Mouse (Mus musculus) E14TG2a.4 (cell line): ENCODE measurements around the gene Map1b.

Experiments used
- H3K27me3 ChIP-seq: 2 replicates; pipeline ENCODE4 v1.6.1; 2014; ENCODE audit warnings: low read length, control low read depth; ENCODE audit not compliant: insufficient read depth
- H3K36me3 ChIP-seq: 2 replicates; pipeline ENCODE4 v1.6.1; 2014; ENCODE audit warnings: low read length, control low read depth; ENCODE audit not compliant: insufficient read depth
- H3K4me1 ChIP-seq: replicated peaks from 2 replicates; pipeline ENCODE4 v1.6.1; 2014; ENCODE audit warnings: low read depth, low read length, control low read depth
- H3K4me3 ChIP-seq: replicated peaks from 2 replicates; pipeline ENCODE4 v1.5.1; 2014; ENCODE audit warnings: mild to moderate bottlenecking, low read length
- H3K9me3 ChIP-seq: 2 replicates; pipeline ENCODE4 v1.6.1; 2014; ENCODE audit warnings: low read length, control low read depth
- CTCF ChIP-seq: conservative IDR thresholded peaks from 2 replicates; pipeline ENCODE4 v1.5.1; 2014; ENCODE audit warnings: low read length
- NANOG ChIP-seq: IDR thresholded peaks from 2 replicates; pipeline ENCODE4 v1.6.1; 2014; ENCODE audit warnings: borderline replicate concordance, low read length, mixed read lengths
- POU5F1 ChIP-seq: IDR thresholded peaks from 2 replicates; pipeline ENCODE4 v1.6.1; 2014; ENCODE audit warnings: low read length, borderline replicate concordance

Map1b gene

DNA sequence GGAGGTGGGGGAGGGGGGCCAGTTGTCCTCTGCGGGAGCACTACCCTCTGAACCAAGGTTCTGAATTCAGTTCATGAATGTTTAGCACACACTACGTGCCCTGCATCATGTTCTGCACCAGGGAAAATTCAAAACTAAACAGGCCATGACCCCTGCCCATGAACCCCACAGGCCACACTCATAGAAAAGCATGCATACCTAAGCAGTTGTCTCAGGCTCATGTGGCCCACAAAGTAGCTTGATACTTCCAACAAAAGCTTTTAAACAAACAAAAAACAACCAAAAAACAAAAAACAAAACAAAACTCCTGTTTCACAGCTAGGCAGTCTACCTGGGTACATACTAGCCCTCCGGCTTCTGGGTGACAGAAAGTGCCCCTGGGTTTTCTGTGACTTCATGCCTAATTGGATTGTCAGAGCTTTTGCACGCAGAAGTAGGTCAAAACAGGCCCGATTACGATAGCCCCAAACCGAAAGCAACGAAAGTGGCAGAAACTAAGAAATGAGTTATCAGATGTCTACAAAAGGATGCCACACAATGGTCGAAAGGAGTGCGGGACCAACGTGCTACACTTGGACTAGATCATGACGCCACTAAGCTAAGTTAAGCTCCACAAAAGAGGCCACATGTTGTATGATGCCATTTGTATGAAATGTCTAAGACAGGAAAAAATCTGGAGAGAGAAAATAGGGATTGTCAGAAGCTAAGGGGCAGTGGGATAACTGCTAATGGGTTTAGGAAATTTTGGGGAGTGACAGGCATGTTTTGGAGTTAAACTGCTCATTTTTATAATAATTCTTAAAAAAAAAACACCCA is 73.7 kb downstream of the Map1b start:
- no peak for TF ChIP-seq CTCF
- no peak for TF ChIP-seq POU5F1
- TF ChIP-seq NANOG, result no peak
- H3K9me3 ChIP-seq, result peaks cover 13% of the 10 kb centered on the region
- H3K4me3 ChIP-seq, result no peak overlapping the region

DNA sequence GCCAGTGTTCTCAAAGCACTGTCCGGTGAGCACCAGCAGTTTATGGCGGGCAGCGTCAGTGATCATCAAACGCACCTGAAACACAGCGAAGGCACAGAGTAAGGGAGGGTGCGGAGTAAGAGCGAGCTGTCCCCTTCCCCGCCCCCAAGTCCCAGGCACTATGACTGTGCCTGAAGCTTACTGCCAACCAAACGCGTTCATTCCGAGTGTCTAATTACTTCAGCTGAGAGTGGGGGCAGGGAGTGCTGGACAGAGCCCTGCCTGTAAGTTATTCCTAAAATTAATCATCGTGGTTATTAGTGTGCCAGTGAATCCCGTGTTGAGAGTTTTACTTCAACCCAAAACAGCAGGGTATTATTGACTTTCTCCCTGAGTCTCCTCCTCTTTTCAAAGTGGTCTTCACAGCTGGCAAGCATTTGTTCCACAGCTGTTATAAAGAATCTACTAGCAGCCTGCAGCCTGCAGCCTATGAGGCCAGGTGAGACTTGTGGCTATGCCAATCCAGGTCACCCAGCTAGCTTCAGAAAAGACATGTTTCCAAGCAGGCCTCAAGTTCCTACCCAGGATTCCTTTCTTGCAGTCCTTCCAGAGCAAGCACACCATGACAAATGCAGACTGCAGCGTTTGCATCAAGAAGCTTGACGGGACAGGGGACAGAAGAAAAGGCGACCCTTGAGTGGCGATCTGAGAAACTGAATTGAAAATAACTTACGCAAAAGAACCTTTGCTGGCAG is 74.5 kb downstream of the Map1b start:
- H3K4me3 ChIP-seq, result no peak overlapping the region
- TF ChIP-seq NANOG (no peak), POU5F1 (no peak), CTCF (no peak)
- peaks cover 71% of the 10 kb centered on the region for H3K36me3 ChIP-seq
- H3K27me3 ChIP-seq, result no peaks in the 10 kb centered on the region
- H3K4me1 ChIP-seq, result peaks cover 54% of the 10 kb centered on the region
- H3K9me3 ChIP-seq, result peaks cover 13% of the 10 kb centered on the region

More for the DNA sequence above, 73.7 kb downstream of the Map1b start:
- Histone ChIP-seq H3K4me1 (peaks cover 61% of the 10 kb centered on the region), H3K36me3 (peaks cover 70% of the 10 kb centered on the region), H3K27me3 (no peaks in the 10 kb centered on the region)

DNA sequence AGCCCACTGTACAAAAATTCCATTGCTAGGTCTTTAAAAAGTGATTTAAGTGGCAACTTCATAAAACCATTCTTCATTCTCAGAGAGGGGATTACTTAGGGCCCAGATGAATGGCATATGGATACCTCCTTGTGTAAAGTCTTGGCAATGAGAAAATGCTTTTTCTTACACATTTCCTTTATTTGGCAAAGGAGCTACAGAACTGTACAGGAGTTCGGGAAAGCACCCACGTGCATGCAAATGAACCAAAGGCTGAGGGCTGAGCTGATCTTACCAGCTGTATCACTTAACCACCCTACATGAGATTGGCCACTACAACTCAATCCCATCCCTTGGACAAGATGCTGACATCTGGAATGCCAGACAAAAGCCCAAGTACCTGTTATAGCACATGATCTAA is 76.1 kb downstream of the Map1b start:
- TF ChIP-seq POU5F1 (no peak), CTCF (no peak), NANOG (no peak)
- peaks cover 13% of the 10 kb centered on the region for H3K9me3 ChIP-seq
- no peaks in the 10 kb centered on the region for H3K27me3 ChIP-seq
- peaks cover 83% of the 10 kb centered on the region for H3K36me3 ChIP-seq
- no peak overlapping the region for H3K4me3 ChIP-seq
- H3K4me1 ChIP-seq, result peaks cover 37% of the 10 kb centered on the region

DNA sequence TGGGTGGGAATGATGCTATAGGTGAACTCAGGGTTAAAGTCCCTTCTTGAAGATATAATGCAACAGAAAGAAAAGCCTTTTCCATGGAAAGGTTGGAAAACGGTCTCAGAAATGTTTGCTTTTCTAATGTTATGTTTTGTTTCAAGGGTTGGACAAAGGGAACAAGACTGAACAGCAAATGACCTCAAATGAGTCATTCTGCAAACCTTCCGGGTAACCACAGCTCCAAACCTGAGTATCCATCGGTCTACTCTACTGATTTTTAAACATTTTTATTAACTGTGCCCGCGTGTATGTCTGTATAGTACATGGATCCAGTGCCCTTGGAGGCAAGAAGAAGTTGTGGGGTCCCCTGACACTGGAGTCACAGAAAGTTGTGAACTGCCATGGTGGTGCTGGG is 77.0 kb downstream of the Map1b start:
- peaks cover 29% of the 10 kb centered on the region for H3K4me1 ChIP-seq
- no peaks in the 10 kb centered on the region for H3K27me3 ChIP-seq
- H3K36me3 ChIP-seq, result peaks cover 92% of the 10 kb centered on the region
- TF ChIP-seq POU5F1, result no peak
- no peak for TF ChIP-seq CTCF
- no peak for TF ChIP-seq NANOG
- H3K9me3 ChIP-seq, result peaks cover 13% of the 10 kb centered on the region
- no peak overlapping the region for H3K4me3 ChIP-seq

DNA sequence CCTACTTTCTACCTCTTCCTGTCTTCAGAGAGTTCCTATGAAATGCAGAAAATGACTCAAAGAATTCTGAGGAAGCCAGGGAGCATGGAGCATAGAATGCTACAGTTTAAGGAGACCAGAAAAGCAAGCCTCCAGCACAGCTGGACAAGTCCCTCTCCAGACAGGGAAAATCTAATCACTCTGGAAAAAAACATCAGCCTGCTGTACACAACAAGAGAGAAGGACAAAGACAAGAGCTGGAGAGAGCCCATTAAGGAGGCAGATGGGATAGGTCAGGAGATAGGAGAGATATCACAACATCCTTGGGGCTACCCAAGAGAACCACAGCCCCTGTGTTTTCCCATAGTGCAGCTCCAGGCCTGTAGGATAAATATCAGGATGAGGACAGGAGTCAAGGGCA is 79.3 kb downstream of the Map1b start:
- H3K36me3 ChIP-seq, result peaks cover 98% of the 10 kb centered on the region
- H3K4me3 ChIP-seq, result no peak overlapping the region

DNA sequence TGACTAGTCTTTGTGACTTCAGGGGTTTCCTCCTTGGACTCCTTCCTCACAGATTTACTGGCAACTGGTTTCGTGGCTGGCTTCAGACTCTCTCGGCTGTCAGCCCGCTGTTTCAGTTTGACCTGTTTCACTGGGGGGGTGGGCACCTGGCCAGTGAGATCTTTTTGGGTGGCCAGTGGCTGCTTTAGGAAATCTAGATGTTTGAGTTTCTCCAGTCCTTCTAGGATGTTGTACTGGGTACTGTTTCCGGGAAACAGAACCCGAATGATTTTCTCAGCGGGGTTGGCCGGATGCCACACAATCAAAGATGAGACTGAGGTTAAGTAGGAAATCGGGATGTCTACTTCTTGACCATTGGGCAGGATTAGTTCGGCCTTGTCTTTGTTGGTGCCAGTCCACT is 81.8 kb downstream of the Map1b start:
- TF ChIP-seq CTCF (no peak), NANOG (no peak), POU5F1 (no peak)
- Histone ChIP-seq H3K4me3 (no peak overlapping the region), H3K4me1 (peaks cover 27% of the 10 kb centered on the region)

More for the DNA sequence above, 79.3 kb downstream of the Map1b start:
- no peaks in the 10 kb centered on the region for H3K27me3 ChIP-seq
- H3K9me3 ChIP-seq, result peaks cover 13% of the 10 kb centered on the region
- peaks cover 26% of the 10 kb centered on the region for H3K4me1 ChIP-seq
- TF ChIP-seq POU5F1 (no peak), CTCF (no peak), NANOG (no peak)

DNA sequence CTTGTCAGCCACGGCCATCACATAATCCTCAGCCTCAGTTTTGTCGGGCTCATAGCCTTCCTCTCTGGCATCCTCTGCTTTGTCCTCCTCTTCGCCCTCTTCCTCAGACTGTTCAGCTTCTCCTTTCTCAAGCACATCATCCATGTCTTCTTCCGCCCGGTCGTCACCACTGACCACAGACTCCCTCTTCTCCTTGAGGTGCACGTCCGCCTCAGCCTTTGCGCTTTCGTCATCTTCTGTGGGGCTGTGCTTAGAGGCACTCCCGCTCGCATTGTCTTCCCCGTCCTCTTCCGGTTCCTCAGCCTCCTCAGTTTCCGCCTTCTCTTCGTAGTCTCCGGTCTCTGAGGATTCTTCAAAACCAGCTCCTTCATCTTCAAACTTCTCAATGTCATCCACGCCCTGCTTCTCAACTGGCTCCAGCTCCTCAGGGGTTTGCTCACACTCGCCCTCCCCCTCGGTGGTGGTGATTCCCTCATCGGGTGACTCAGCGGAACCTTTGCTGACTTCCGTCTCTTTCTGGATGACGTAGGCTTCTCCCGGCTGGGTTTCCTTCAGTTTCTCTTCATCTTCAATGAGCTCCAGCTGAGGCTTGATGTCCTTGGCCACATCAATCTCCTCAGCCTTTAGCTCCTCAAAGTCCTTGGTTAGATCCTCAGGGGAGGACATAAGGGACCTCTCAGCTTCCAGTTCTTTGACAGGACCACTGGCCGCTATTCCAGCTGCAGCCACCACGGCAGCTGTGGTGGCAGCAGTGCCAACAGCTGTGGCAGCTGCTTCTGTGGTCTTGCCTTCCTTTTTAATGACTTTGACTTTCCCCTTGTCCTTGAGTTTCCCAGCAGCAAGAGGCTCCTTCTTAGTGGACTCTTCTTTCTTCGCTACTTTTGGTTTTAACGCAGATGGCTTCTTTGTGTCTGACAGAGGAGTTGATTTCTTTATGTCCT is 83.0 kb downstream of the Map1b start:
- Histone ChIP-seq H3K4me1 (peaks cover 27% of the 10 kb centered on the region), H3K27me3 (no peaks in the 10 kb centered on the region), H3K9me3 (no peaks in the 10 kb centered on the region), H3K4me3 (peak overlapping the region; percentile 52), H3K36me3 (peaks cover 98% of the 10 kb centered on the region)
- no peak for TF ChIP-seq NANOG
- no peak for TF ChIP-seq POU5F1
- TF ChIP-seq CTCF, result no peak

More for the DNA sequence above, 81.8 kb downstream of the Map1b start:
- Histone ChIP-seq H3K9me3 (no peaks in the 10 kb centered on the region), H3K36me3 (peaks cover 98% of the 10 kb centered on the region), H3K27me3 (no peaks in the 10 kb centered on the region)

DNA sequence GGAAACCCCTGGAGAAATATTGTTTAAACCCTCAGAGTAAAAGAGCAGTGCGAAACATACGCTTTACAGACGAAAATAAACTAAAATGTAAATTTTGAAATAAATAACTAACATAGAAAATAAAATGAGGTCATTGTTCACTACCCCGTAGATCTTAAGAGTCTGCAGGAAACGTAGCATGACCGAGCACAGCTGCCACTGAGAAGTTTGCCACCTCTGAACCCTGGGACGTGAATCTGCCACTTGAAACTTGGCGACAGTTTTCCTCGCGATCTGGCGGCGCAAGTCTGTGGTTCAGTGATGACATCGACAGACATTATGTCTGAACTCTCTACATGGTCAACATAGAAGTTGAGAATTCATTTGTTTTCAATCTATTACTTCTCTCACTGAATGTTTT is 92.8 kb downstream of the Map1b start:
- no peak for TF ChIP-seq POU5F1
- no peak for TF ChIP-seq NANOG
- no peak for TF ChIP-seq CTCF
- Histone ChIP-seq H3K36me3 (peaks cover 65% of the 10 kb centered on the region), H3K4me1 (peaks cover 24% of the 10 kb centered on the region), H3K27me3 (no peaks in the 10 kb centered on the region), H3K4me3 (no peak overlapping the region), H3K9me3 (no peaks in the 10 kb centered on the region)
